Mouse (Mus musculus): Measurements from ENCODE around the gene Fkbp14. TPM values are rescaled to one million over a fixed set of nuclear protein-coding genes. Genes with fewer than 3 reads are reported as not detected.

Gene Fkbp14
- polyA plus RNA-seq (2016; fragmentation: Nextera tagmentation; extraction: Ambion mirVana), result 5.9 and 6.2 TPM in 2 replicates

GRCm38 (mm10) chr6:54597208-54597607 lies at the start of gene Fkbp14:
Gene Fkbp14 (minus strand): TSS chr6:54597308.
- H3K36me3 ChIP-seq, result no peaks in the 10 kb centered on the region
- WGBS (ENCODE audit: insufficient replicate concordance), result 71% methylated on average over 4 of the region's 4 CpGs
- H3K27me3 ChIP-seq (replicated peaks), result peaks cover 20% of the 10 kb centered on the region
- H3K27ac ChIP-seq, result no peak within 1 kb of the TSS
- no peak within 1 kb of the TSS for H3K4me3 ChIP-seq
- H3K9ac ChIP-seq, result no peak within 1 kb of the TSS
- no peak for ATAC-seq
- H3K9me3 ChIP-seq (replicated peaks), result no peaks in the 10 kb centered on the region
- peaks cover 25% of the 10 kb centered on the region for H3K4me1 ChIP-seq
- H3K4me2 ChIP-seq, result peak within 1 kb of the TSS; percentile 96

- 35% methylated on average over 4 of the region's 4 CpGs for WGBS (ENCODE audit: insufficient replicate concordance)
- Histone ChIP-seq H3K9me3 (replicated peaks) (no peaks in the 10 kb centered on the region), H3K27me3 (replicated peaks) (no peaks in the 10 kb centered on the region), H3K4me3 (no peak overlapping the region), H3K4me1 (no peaks in the 10 kb centered on the region), H3K36me3 (no peaks in the 10 kb centered on the region), H3K9ac (no peak overlapping the region), H3K27ac (no peak overlapping the region), H3K4me2 (no peak overlapping the region)
- ATAC-seq, result peak; percentile 63; the same call in 1 of the 2 replicates
These were observed 46.1 kb upstream of the Fkbp14 start for GRCm38 (mm10) chr6:54643181-54643580.

GRCm38 (mm10) chr6:54641953-54642352 lies 44.8 kb upstream of the Fkbp14 start:
- Histone ChIP-seq H3K4me1 (no peaks in the 10 kb centered on the region), H3K27ac (no peak overlapping the region), H3K9ac (no peak overlapping the region), H3K4me2 (no peak overlapping the region), H3K36me3 (no peaks in the 10 kb centered on the region), H3K4me3 (no peak overlapping the region), H3K27me3 (replicated peaks) (no peaks in the 10 kb centered on the region), H3K9me3 (replicated peaks) (no peaks in the 10 kb centered on the region)
- no peak for ATAC-seq
- 76% methylated on average over 2 of the region's 2 CpGs for WGBS (ENCODE audit: insufficient replicate concordance)

GRCm38 (mm10) chr6:54639877-54640276 lies 42.8 kb upstream of the Fkbp14 start:
- no peak for ATAC-seq
- H3K27ac ChIP-seq, result no peak overlapping the region
- H3K4me2 ChIP-seq, result no peak overlapping the region
- no peaks in the 10 kb centered on the region for H3K27me3 ChIP-seq (replicated peaks)
- no peaks in the 10 kb centered on the region for H3K9me3 ChIP-seq (replicated peaks)
- no peak overlapping the region for H3K4me3 ChIP-seq
- H3K9ac ChIP-seq, result no peak overlapping the region
- no peaks in the 10 kb centered on the region for H3K4me1 ChIP-seq
- WGBS (ENCODE audit: insufficient replicate concordance), result 73% methylated on average over 3 of the region's 3 CpGs
- H3K36me3 ChIP-seq, result no peaks in the 10 kb centered on the region

GRCm38 (mm10) chr6:54631462-54631861 lies 34.4 kb upstream of the Fkbp14 start:
- no peaks in the 10 kb centered on the region for H3K4me1 ChIP-seq
- H3K4me2 ChIP-seq, result no peak overlapping the region
- no peaks in the 10 kb centered on the region for H3K27me3 ChIP-seq (replicated peaks)

GRCm38 (mm10) chr6:54629734-54630133 lies 32.6 kb upstream of the Fkbp14 start:
- H3K27ac ChIP-seq, result no peak overlapping the region
- WGBS (ENCODE audit: insufficient replicate concordance), result 36% methylated on average over 7 of the region's 7 CpGs
- H3K4me2 ChIP-seq, result no peak overlapping the region
- H3K9ac ChIP-seq, result no peak overlapping the region
- no peak for ATAC-seq
- H3K9me3 ChIP-seq (replicated peaks), result no peaks in the 10 kb centered on the region
- no peaks in the 10 kb centered on the region for H3K27me3 ChIP-seq (replicated peaks)
- H3K4me1 ChIP-seq, result no peaks in the 10 kb centered on the region
- H3K36me3 ChIP-seq, result peaks cover 3% of the 10 kb centered on the region; the same call in 1 of the 2 replicates
- no peak overlapping the region for H3K4me3 ChIP-seq

More at GRCm38 (mm10) chr6:54631462-54631861, 34.4 kb upstream of the Fkbp14 start:
- H3K4me3 ChIP-seq, result no peak overlapping the region
- peaks cover 3% of the 10 kb centered on the region; the same call in 1 of the 2 replicates for H3K36me3 ChIP-seq
- no peak overlapping the region for H3K9ac ChIP-seq
- no peak for ATAC-seq
- no peaks in the 10 kb centered on the region for H3K9me3 ChIP-seq (replicated peaks)
- no peak overlapping the region for H3K27ac ChIP-seq
- 49% methylated on average over 3 of the region's 3 CpGs for WGBS (ENCODE audit: insufficient replicate concordance)

- H3K4me2 ChIP-seq, result no peak overlapping the region
- WGBS (ENCODE audit: insufficient replicate concordance), result 74% methylated on average over 3 of the region's 3 CpGs
- H3K4me1 ChIP-seq, result no peaks in the 10 kb centered on the region
- no peaks in the 10 kb centered on the region for H3K9me3 ChIP-seq (replicated peaks)
- no peak for ATAC-seq
- H3K4me3 ChIP-seq, result no peak overlapping the region
- no peak overlapping the region for H3K9ac ChIP-seq
- no peak overlapping the region for H3K27ac ChIP-seq
- H3K27me3 ChIP-seq (replicated peaks), result no peaks in the 10 kb centered on the region
- H3K36me3 ChIP-seq, result peaks cover 8% of the 10 kb centered on the region; the same call in 1 of the 2 replicates
These were observed 31.3 kb upstream of the Fkbp14 start for GRCm38 (mm10) chr6:54628381-54628780.

- Histone ChIP-seq H3K4me1 (no peaks in the 10 kb centered on the region), H3K27ac (no peak overlapping the region), H3K9me3 (replicated peaks) (no peaks in the 10 kb centered on the region), H3K9ac (no peak overlapping the region), H3K4me2 (no peak overlapping the region), H3K36me3 (peaks cover 8% of the 10 kb centered on the region; the same call in 1 of the 2 replicates), H3K4me3 (no peak overlapping the region), H3K27me3 (replicated peaks) (no peaks in the 10 kb centered on the region)
- WGBS (ENCODE audit: insufficient replicate concordance), result 58% methylated on average over 4 of the region's 4 CpGs
- ATAC-seq, result no peak
These were observed 23.2 kb upstream of the Fkbp14 start for GRCm38 (mm10) chr6:54620357-54620756.

GRCm38 (mm10) chr6:54619530-54619929 lies 22.4 kb upstream of the Fkbp14 start:
- peaks cover 8% of the 10 kb centered on the region; the same call in 1 of the 2 replicates for H3K36me3 ChIP-seq
- H3K9me3 ChIP-seq (replicated peaks), result no peaks in the 10 kb centered on the region
- no peak overlapping the region for H3K9ac ChIP-seq
- H3K27ac ChIP-seq, result no peak overlapping the region
- ATAC-seq, result no peak
- no peak overlapping the region for H3K4me3 ChIP-seq
- WGBS (ENCODE audit: insufficient replicate concordance), result 59% methylated on average over 7 of the region's 7 CpGs
- H3K27me3 ChIP-seq (replicated peaks), result no peaks in the 10 kb centered on the region
- H3K4me1 ChIP-seq, result no peaks in the 10 kb centered on the region
- H3K4me2 ChIP-seq, result no peak overlapping the region

GRCm38 (mm10) chr6:54617363-54617762 lies 20.3 kb upstream of the Fkbp14 start:
- no peaks in the 10 kb centered on the region for H3K9me3 ChIP-seq (replicated peaks)
- WGBS (ENCODE audit: insufficient replicate concordance), result 77% methylated on average over 3 of the region's 3 CpGs
- no peaks in the 10 kb centered on the region for H3K36me3 ChIP-seq
- H3K4me2 ChIP-seq, result no peak overlapping the region
- ATAC-seq, result no peak
- H3K4me3 ChIP-seq, result no peak overlapping the region
- H3K27ac ChIP-seq, result no peak overlapping the region
- no peaks in the 10 kb centered on the region for H3K27me3 ChIP-seq (replicated peaks)
- H3K4me1 ChIP-seq, result no peaks in the 10 kb centered on the region
- H3K9ac ChIP-seq, result no peak overlapping the region

GRCm38 (mm10) chr6:54606241-54606640 lies 9.1 kb upstream of the Fkbp14 start:
- H3K9me3 ChIP-seq (replicated peaks), result no peaks in the 10 kb centered on the region
- H3K9ac ChIP-seq, result no peak overlapping the region
- no peak for ATAC-seq
- no peak overlapping the region for H3K27ac ChIP-seq
- WGBS (ENCODE audit: insufficient replicate concordance), result 54% methylated on average over 4 of the region's 4 CpGs
- no peak overlapping the region for H3K4me3 ChIP-seq
- H3K27me3 ChIP-seq (replicated peaks), result no peaks in the 10 kb centered on the region
- H3K4me1 ChIP-seq, result no peaks in the 10 kb centered on the region
- no peaks in the 10 kb centered on the region for H3K36me3 ChIP-seq
- H3K4me2 ChIP-seq, result no peak overlapping the region

GRCm38 (mm10) chr6:54604001-54604715 lies 7.0 kb upstream of the Fkbp14 start:
- WGBS (ENCODE audit: insufficient replicate concordance), result 79% methylated on average over 1 of the region's 1 CpGs
- no peak for ATAC-seq
- Histone ChIP-seq H3K27ac (no peak overlapping the region), H3K27me3 (replicated peaks) (no peaks in the 10 kb centered on the region), H3K4me2 (no peak overlapping the region), H3K4me3 (no peak overlapping the region), H3K9me3 (replicated peaks) (no peaks in the 10 kb centered on the region), H3K9ac (no peak overlapping the region), H3K4me1 (no peaks in the 10 kb centered on the region), H3K36me3 (no peaks in the 10 kb centered on the region)
